11 mouse cellular contexts compared by ENCODE assay signal in genomic region chr4:101239313-101240162, GRCm38 (mm10). TPM values are rescaled to one million over a fixed set of nuclear protein-coding genes. Genes with fewer than 3 reads are reported as not detected.
DNase-seq lines count a peak whose midpoint lies in the region; ATAC-seq lines count a peak whose summit lies in the region.
"Had no signal": no experiment of that assay in that cellular context is flagged by ENCODE, and none has a peak within 500 bp of the region (broad histone marks: within the 10 kb centered on the region; RNA-seq: fewer than 3 reads in every experiment).

No protein-coding gene starts in this region.

- no peak for DNase-seq in hindbrain, embryonic 11.5 days (ENCODE audit: low spot score)
- DNase-seq in hindbrain, embryonic 14.5 days (ENCODE audit: low spot score) = no peak
- peak; percentile 75 for DNase-seq in 416B (ENCODE audit: low read depth)
- no peak for DNase-seq in adrenal gland, postnatal 36 days
- DNase-seq in frontal cortex, postnatal 25 days (ENCODE audit: low spot score in 2 of 2) = no peak
- DNase-seq: heart, postnatal 10 days; lung, adult 18-20 months had no signal

- H3K9me3 ChIP-seq in hindbrain, embryonic 11.5 days (ENCODE audit: control insufficient read depth, low read length) = no peaks in the 10 kb centered on the region
- no peaks in the 10 kb centered on the region for H3K9me3 ChIP-seq in hindbrain, embryonic 14.5 days (ENCODE audit: control insufficient read depth, low read length)
- no peaks in the 10 kb centered on the region for H3K9me3 ChIP-seq in hindbrain, embryonic 13.5 days

- no peak overlapping the region for H3K4me3 ChIP-seq in hindbrain, embryonic 11.5 days (ENCODE audit: low read depth, low read length)
- no peak overlapping the region for H3K4me3 ChIP-seq in hindbrain, embryonic 14.5 days (replicated peaks; ENCODE audit: low read length)
- H3K4me3 ChIP-seq in hindbrain, embryonic 13.5 days = no peak overlapping the region

- 94% methylated on average over 3 of the region's 3 CpGs for WGBS in hindbrain, embryonic 11.5 days
- 90% methylated on average over 3 of the region's 3 CpGs for WGBS in hindbrain, embryonic 14.5 days
- 94% methylated on average over 3 of the region's 3 CpGs for WGBS in hindbrain, embryonic 13.5 days

- no peaks in the 10 kb centered on the region for H3K27me3 ChIP-seq in hindbrain, embryonic 11.5 days (ENCODE audit: control insufficient read depth, insufficient read depth, low read length)
- H3K27me3 ChIP-seq in hindbrain, embryonic 14.5 days (ENCODE audit: control insufficient read depth, insufficient read depth, low read length) = no peaks in the 10 kb centered on the region
- H3K27me3 ChIP-seq in hindbrain, embryonic 13.5 days = no peaks in the 10 kb centered on the region

- H3K9ac ChIP-seq in hindbrain, embryonic 11.5 days (ENCODE audit: low read depth, low read length) = no peak overlapping the region
- no peak overlapping the region for H3K9ac ChIP-seq in hindbrain, embryonic 14.5 days
- no peak overlapping the region for H3K9ac ChIP-seq in hindbrain, embryonic 13.5 days

- H3K4me2 ChIP-seq in hindbrain, embryonic 11.5 days (replicated peaks; ENCODE audit: low read depth, low read length) = no peak overlapping the region
- H3K4me2 ChIP-seq in hindbrain, embryonic 14.5 days (replicated peaks) = no peak overlapping the region
- H3K4me2 ChIP-seq in hindbrain, embryonic 13.5 days = no peak overlapping the region

- ATAC-seq in hindbrain, embryonic 11.5 days (ENCODE audit: low FRiP score) = peak; percentile 35
- no peak; the same call in 1 of the 2 replicates for ATAC-seq in hindbrain, embryonic 14.5 days (ENCODE audit: low FRiP score)
- ATAC-seq in hindbrain, embryonic 13.5 days (ENCODE audit: low FRiP score) = peak; percentile 46; the same call in 1 of the 2 replicates
- ATAC-seq in megakaryocyte, adult 5-6 weeks (ENCODE audit: poor library complexity, severe bottlenecking) = peak; percentile 25; the same call in 1 of the 2 replicates
- ATAC-seq: activated CD4-positive, CD25-positive, alpha-beta regulatory T cell, adult 4 months; forebrain, embryonic 14.5 days had no signal

- no peak overlapping the region for H3K27ac ChIP-seq in hindbrain, embryonic 11.5 days (ENCODE audit: low read depth, low read length)
- no peak overlapping the region for H3K27ac ChIP-seq in hindbrain, embryonic 14.5 days
- H3K27ac ChIP-seq in hindbrain, embryonic 13.5 days = no peak overlapping the region

- no peaks in the 10 kb centered on the region for H3K36me3 ChIP-seq in hindbrain, embryonic 11.5 days (ENCODE audit: control insufficient read depth, insufficient read depth, low read length)
- no peaks in the 10 kb centered on the region for H3K36me3 ChIP-seq in hindbrain, embryonic 14.5 days (replicated peaks; ENCODE audit: control insufficient read depth, insufficient read depth)
- no peaks in the 10 kb centered on the region for H3K36me3 ChIP-seq in hindbrain, embryonic 13.5 days

- H3K4me1 ChIP-seq in hindbrain, embryonic 11.5 days (replicated peaks; ENCODE audit: control insufficient read depth, insufficient read depth, low read length) = no peaks in the 10 kb centered on the region
- H3K4me1 ChIP-seq in hindbrain, embryonic 14.5 days (replicated peaks; ENCODE audit: control insufficient read depth, insufficient read depth, low read length) = no peaks in the 10 kb centered on the region
- peaks cover 8% of the 10 kb centered on the region for H3K4me1 ChIP-seq in hindbrain, embryonic 13.5 days (replicated peaks)

RNA-seq across cellular contexts. Expression of gene Jak1, which starts 25.5 kb away (rescaled TPM):
- polyA plus RNA-seq in hindbrain, embryonic 11.5 days (2014; fragmentation: Nextera tagmentation; extraction: Ambion mirVana) = 62.9 and 68.0 TPM in 2 replicates
- 100 and 112 TPM in 2 replicates for polyA plus RNA-seq in hindbrain, embryonic 14.5 days (2014; fragmentation: Nextera tagmentation; extraction: Ambion mirVana)
- 63.4 and 66.3 TPM in 2 replicates for polyA plus RNA-seq in hindbrain, embryonic 13.5 days (2015; fragmentation: Nextera tagmentation; extraction: Ambion mirVana)
- total RNA-seq in megakaryocyte, adult 5-6 weeks (2015) = 105 and 111 TPM in 2 replicates
- total RNA-seq in megakaryocyte, adult 5-6 weeks (2017) = 92.7 and 98.5 TPM in 2 replicates
- total RNA-seq in adrenal gland, postnatal 36 days (2021) = 100 to 1,000 TPM; 137 TPM
